Mouse (Mus musculus) granulocyte monocyte progenitor cell, adult 5-6 weeks (primary cell): ENCODE measurements around the gene Slc16a7. TPM values are rescaled to one million over a fixed set of nuclear protein-coding genes. Genes with fewer than 3 reads are reported as not detected.

ENCODE experiments used
- ATAC-seq: replicated peaks from 2 replicates; pipeline ENCODE4 v1.8.0; 2016; ENCODE audit warnings: mild to moderate bottlenecking, moderate TSS enrichment, inconsistent platforms; ENCODE audit not compliant: poor library complexity, severe bottlenecking
- total RNA-seq, 2 experiments: library from RNA; stranded (forward) in 1 of 2; stranded (reverse) in 1 of 2; fragments of 200-712, 200-1000 nt in 1 of 2; fragments of >200 nt in 1 of 2; fragmentation: Nextera tagmentation in 1 of 2; gene quantifications; 2 replicates each; pipeline ENCODE4 v1.2.3; 2014 to 2017

Gene Slc16a7
- total RNA-seq, 2 experiments from 2014 or later = 12.8 to 17.5 TPM

- peak; percentile 97 for ATAC-seq
Measured at GRCm38 (mm10) chr10:125213805-125214204, 175.5 kb downstream of the Slc16a7 start.

GRCm38 (mm10) chr10:125187544-125187943 is 201.7 kb downstream of the Slc16a7 start:
- ATAC-seq = no peak

- no peak for ATAC-seq
Measured at GRCm38 (mm10) chr10:125185387-125185786, 203.9 kb downstream of the Slc16a7 start.

- ATAC-seq = no peak
Measured at GRCm38 (mm10) chr10:125184146-125184545, 205.1 kb downstream of the Slc16a7 start.

- no peak for ATAC-seq
Measured at GRCm38 (mm10) chr10:125182545-125182944, 206.7 kb downstream of the Slc16a7 start.

- no peak for ATAC-seq
Measured at GRCm38 (mm10) chr10:125177782-125178181, 211.5 kb downstream of the Slc16a7 start.

- ATAC-seq = no peak
Measured at GRCm38 (mm10) chr10:125175013-125175650, 214.1 kb downstream of the Slc16a7 start.

- ATAC-seq = no peak
Measured at GRCm38 (mm10) chr10:125171625-125172024, 217.6 kb downstream of the Slc16a7 start.

GRCm38 (mm10) chr10:125171154-125171553 is 218.1 kb downstream of the Slc16a7 start:
- ATAC-seq = no peak
